Mouse (Mus musculus) liver, embryonic 14.5 days (tissue): Measurements from ENCODE around the gene Pax5. TPM values are rescaled to one million over a fixed set of nuclear protein-coding genes. Genes with fewer than 3 reads are reported as not detected.
A peak's percentile ranks its signal among the peaks of the same experiment; 100 is the strongest.

Experiments
- ATAC-seq: fragments of 200-750 bp; cut with Nextera tagmentation; 2 replicates; pipeline ENCODE4 v1.8.0; 2017; ENCODE audit warnings: moderate number of reproducible peaks, mild to moderate bottlenecking, moderate library complexity; ENCODE audit not compliant: insufficient read depth
- DNase-seq, 3 experiments: peaks; one replicate each; pipeline ENCODE4 v3.0.0-alpha.2; 2012 to 2013; ENCODE audit warnings: low read depth in 3 of 3, low spot score in 3 of 3
- H3K27ac ChIP-seq: fragments of 300-500 bp; sonication (generic); 2 replicates; pipeline ENCODE4 v1.5.1; 2014; ENCODE audit warnings: moderate library complexity, mild to moderate bottlenecking, control low read depth, inconsistent platforms
- H3K27me3 ChIP-seq: fragments of 300-500 bp; sonication (generic); 2 replicates; pipeline ENCODE4 v1.6.1; 2014; ENCODE audit warnings: mild to moderate bottlenecking, low read length, moderate library complexity; ENCODE audit not compliant: control insufficient read depth, insufficient read depth
- H3K36me3 ChIP-seq: fragments of 300-500 bp; sonication (generic); replicated peaks from 2 replicates; pipeline ENCODE4 v1.6.1; 2014; ENCODE audit warnings: low read depth; ENCODE audit not compliant: control insufficient read depth, insufficient read depth
- H3K4me1 ChIP-seq, 2 experiments: fragments of 200-500 bp in 1 of 2; fragments of 300-500 bp in 1 of 2; sonication (generic) in 1 of 2; replicated peaks; 2 replicates each; pipeline ENCODE4 v1.6.1; 2012 to 2014; ENCODE audit warnings: antibody characterized with exemption in 1 of 2, inconsistent platforms in 1 of 2, low read length in 1 of 2; ENCODE audit not compliant: control insufficient read depth in 2 of 2, insufficient read depth in 2 of 2
- H3K4me2 ChIP-seq: fragments of 300-500 bp; sonication (generic); 2 replicates; pipeline ENCODE4 v1.6.1; 2014; ENCODE audit warnings: low read depth, mild to moderate bottlenecking, control low read depth, moderate library complexity
- H3K4me3 ChIP-seq, 2 experiments: fragments of 200-500 bp in 1 of 2; fragments of 300-500 bp in 1 of 2; sonication (generic) in 1 of 2; 2 replicates each; pipeline ENCODE4 v1.5.1; 2012 to 2014; ENCODE audit warnings: low read depth in 2 of 2, low read length in 2 of 2, mild to moderate bottlenecking in 2 of 2, control low read depth in 1 of 2, inconsistent platforms in 1 of 2, moderate library complexity in 1 of 2; ENCODE audit not compliant: insufficient read depth in 1 of 2
- H3K9ac ChIP-seq: fragments of 300-500 bp; sonication (generic); replicated peaks from 2 replicates; pipeline ENCODE4 v1.6.1; 2014; ENCODE audit warnings: mild to moderate bottlenecking, control low read depth, moderate library complexity
- H3K9me3 ChIP-seq: fragments of 300-500 bp; sonication (generic); 2 replicates; pipeline ENCODE4 v1.6.1; 2016; ENCODE audit warnings: low read length, mixed read lengths; ENCODE audit not compliant: control insufficient read depth
- CTCF ChIP-seq: IDR thresholded peaks from 2 replicates; pipeline ENCODE4 v1.5.1; 2016; ENCODE audit warnings: antibody characterized with exemption, low read depth, control low read depth
- EP300 ChIP-seq: IDR thresholded peaks from 2 replicates; pipeline ENCODE4 v1.6.1; 2016; ENCODE audit warnings: antibody characterized with exemption, low read depth
- WGBS: fragments of 180-500 bp; shearing (Covaris S2); extraction: QIAGEN DNeasy Blood & Tissue Kit; methylation state at CpG from one replicate; pipeline ENCODE4 v1.1.7; 2014; ENCODE audit not compliant: insufficient replicate concordance; 5-methylcytosine and 5-hydroxymethylcytosine counted together
- microRNA-seq: library from miRNA; unstranded; fragments of <30 nt; microRNA quantifications from one replicate; pipeline ENCODE4, GENCODE M21; 2016
- polyA plus RNA-seq, 2 experiments: library from polyadenylated mRNA; depleted of rRNA in 1 of 2; stranded (reverse) in 1 of 2; unstranded in 1 of 2; fragments of >200 nt; fragmentation: Nextera tagmentation in 1 of 2; extraction: Ambion mirVana in 1 of 2; gene quantifications; 2 replicates each; pipeline versions ENCODE4 v1.2.1 to v1.2.3; 2012 to 2014

The Pax5 gene
- polyA plus RNA-seq, 2 experiments = 0.05 to 0.12 TPM

DNA sequence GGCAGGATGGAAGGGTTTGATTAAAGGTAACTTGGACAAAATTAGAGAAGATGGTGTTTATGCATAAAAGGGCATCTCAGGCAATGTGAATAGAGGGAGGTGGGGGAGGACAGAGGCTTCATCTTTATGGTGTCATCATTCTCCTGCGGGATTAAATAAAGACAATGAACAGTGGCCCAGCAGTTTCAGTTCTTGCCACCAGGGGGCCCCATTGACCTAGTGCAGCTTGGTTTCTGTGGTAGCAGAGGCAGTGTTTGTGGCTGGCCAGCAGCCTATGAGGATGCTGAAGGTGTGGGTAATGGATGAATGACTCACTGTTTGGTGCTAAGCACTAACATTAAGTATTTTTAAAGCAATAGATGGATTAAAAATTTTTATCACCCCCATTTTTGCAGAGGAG, 230.5 kb downstream of the Pax5 start:
- no peaks in the 10 kb centered on the region for H3K27me3 ChIP-seq
- TF ChIP-seq EP300 (no peak), CTCF (peak; percentile 61)
- no peak for DNase-seq
- no peak overlapping the region for H3K4me3 ChIP-seq
- no peaks in the 10 kb centered on the region for H3K9me3 ChIP-seq
- no peaks in the 10 kb centered on the region for H3K4me1 ChIP-seq
- no peaks in the 10 kb centered on the region for H3K36me3 ChIP-seq
- 57% methylated on average over 1 of the region's 1 CpGs for WGBS
- H3K27ac ChIP-seq = no peak overlapping the region
- no peak for ATAC-seq
- H3K9ac ChIP-seq = no peak overlapping the region
- H3K4me2 ChIP-seq = no peak overlapping the region

Small RNA genes lying within 50 kb of the gene (microRNA-seq; reads per million reads assigned to microRNA genes)
- not detected for gene Mir5120

Other genes starting within 250 kb of the Pax5 start
- gene Zcchc7, start 45.4 kb upstream of the Pax5 start, polyA plus RNA-seq (2012; rRNA removed) = 4.7 and 8.8 TPM in 2 replicates
- 11.6 and 12.3 TPM in 2 replicates for gene Zcchc7, start 45.4 kb upstream of the Pax5 start, polyA plus RNA-seq (2014; fragmentation: Nextera tagmentation; extraction: Ambion mirVana)